Mouse (Mus musculus) Patski (cell line): Measurements from ENCODE around the gene Cant1. TPM values are rescaled to one million over a fixed set of nuclear protein-coding genes. Genes with fewer than 3 reads are reported as not detected.
"Not testable (repeated sequence)": the region's sequence is repeated elsewhere in the genome, so short reads cannot be mapped to it uniquely, and the experiment has no call there.

Experiments
- ATAC-seq: fragments of 100-300 bp; one replicate; pipeline ENCODE4 v1.8.0; 2021
- CTCF ChIA-PET: fragments of 350-600 bp; sonication (Branson Sonifier 250); formaldehyde crosslinking; loops from one replicate; lab custom pipeline; 2022; ENCODE audit warnings: inconsistent platforms; lab: Charles Lee
- POLR2A ChIA-PET: fragments of 350-600 bp; sonication (Branson Sonifier 250); formaldehyde crosslinking; loops from one replicate; lab custom pipeline; 2022; ENCODE audit warnings: antibody characterized with exemption, inconsistent platforms; lab: Charles Lee
- DNase-seq: peaks from one replicate; pipeline ENCODE4 v3.0.0-alpha.2; 2011; ENCODE audit warnings: low read depth, low spot score
- H3K27me3 ChIP-seq: fragments of 371-371 bp; one replicate; pipeline ENCODE4 v1.5.1; 2021
- CTCF ChIP-seq: fragments of 100-300 bp; IDR thresholded peaks from one replicate; pipeline ENCODE4 v1.5.1; 2021
- in situ Hi-C: fragments of 300-500 bp; cut with MboI; formaldehyde crosslinking; loops from 3 replicates; pipeline ENCODE4 v1.11.1; 2018; ENCODE audit warnings: low pct_unique_long_range_greater_than_20kb, mixed read lengths
- polyA plus RNA-seq: library from polyadenylated mRNA; unstranded; gene quantifications from one replicate; pipeline ENCODE4 v1.2.3, GENCODE M21; 2021

Gene Cant1
- polyA plus RNA-seq, 1 experiment from 2014 or later, result 49.4 TPM

DNA sequence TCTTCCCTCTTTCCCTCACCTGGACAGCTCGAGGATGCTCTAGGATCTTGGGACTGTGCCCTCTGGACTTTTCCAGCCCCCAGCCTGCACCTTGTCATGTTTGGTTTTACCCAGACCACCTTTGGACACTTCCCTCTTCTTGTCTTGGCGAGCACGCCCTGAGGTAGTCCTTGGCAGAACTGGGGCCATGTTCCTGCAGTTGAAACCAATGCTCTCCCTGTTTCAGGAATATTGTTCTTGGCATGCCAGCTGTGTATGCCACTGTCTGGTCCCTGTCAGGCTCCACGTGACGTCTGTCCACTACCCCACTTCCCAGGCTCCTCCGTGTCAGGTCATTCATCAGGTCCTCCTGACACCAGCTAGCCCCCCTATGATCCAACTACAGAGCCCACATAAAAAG, 40.2 kb downstream of the Cant1 start:
- ChIA-PET CTCF (interaction anchor here (0.8 to 2.9 kb wide), 10 partner anchors 9 to 88 kb away, joined by 3 to 13 read pairs (median 4); partner anchors contain the start of gene Usp36), POLR2A (interaction anchor here (1.0 to 1.6 kb wide), 2 partner anchors 24 to 56 kb away, joined by 4 read pairs; no protein-coding TSS in a partner anchor)
- H3K27me3 ChIP-seq, result no peaks in the 10 kb centered on the region
- in situ Hi-C loops, result no loop called here
- DNase-seq, result no peak
- no peak for ATAC-seq
- no peak for TF ChIP-seq CTCF

DNA sequence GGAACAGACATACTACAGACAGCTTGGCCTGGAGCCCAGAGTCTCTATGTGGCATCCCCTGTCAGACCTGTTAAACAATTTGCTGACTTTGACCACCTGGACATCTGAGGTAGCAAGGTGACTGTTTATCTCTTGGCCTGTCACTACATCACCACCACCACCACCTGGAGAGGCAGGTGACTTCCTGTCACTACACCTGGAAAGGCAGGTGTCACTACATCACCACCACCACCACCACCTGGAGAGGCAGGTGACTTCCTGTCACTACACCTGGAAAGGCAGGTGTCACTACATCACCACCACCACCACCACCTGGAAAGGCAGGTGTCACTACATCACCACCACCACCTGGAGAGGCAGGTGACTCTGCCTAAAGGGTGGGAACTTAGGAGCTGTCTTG, 42.6 kb downstream of the Cant1 start:
- in situ Hi-C loops, H3K27me3 ChIP-seq, ATAC-seq, POLR2A ChIA-PET, DNase-seq: not testable (repeated sequence)
- CTCF ChIA-PET, result interaction anchor here (1.0 to 1.7 kb wide), 2 partner anchors 14 to 57 kb away, joined by 3 to 5 read pairs; no protein-coding TSS in a partner anchor

DNA sequence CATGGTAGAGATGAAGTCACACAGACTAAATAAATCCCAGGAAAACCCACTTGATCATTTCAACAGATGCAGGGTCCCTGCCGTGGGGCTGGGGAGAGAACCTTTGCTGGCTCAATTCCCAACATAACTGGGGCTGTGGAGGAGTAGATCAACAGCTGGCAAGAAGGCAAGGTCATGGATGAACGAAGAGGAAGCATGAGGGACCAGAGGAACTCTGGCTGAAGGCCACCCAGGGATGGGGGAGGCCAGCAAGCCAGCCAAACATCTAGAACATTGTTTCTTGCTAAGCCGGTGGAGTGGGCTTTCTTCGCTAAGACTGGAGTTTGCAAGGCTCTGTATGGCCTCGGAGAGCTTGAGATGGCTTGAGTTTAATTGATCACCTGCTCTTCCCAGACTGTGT, 43.0 kb downstream of the Cant1 start:
- in situ Hi-C loops, result no loop called here
- TF ChIP-seq CTCF, result no peak
- no peaks in the 10 kb centered on the region for H3K27me3 ChIP-seq
- POLR2A ChIA-PET, result interaction anchor here (1.3 kb wide), 1 partner anchor 24 kb away, joined by 3 read pairs; no protein-coding TSS in a partner anchor
- CTCF ChIA-PET, result interaction anchor here (1.0 to 1.7 kb wide), 2 partner anchors 13 to 57 kb away, joined by 3 to 5 read pairs; no protein-coding TSS in a partner anchor
- DNase-seq (no peak), ATAC-seq (no peak)

DNA sequence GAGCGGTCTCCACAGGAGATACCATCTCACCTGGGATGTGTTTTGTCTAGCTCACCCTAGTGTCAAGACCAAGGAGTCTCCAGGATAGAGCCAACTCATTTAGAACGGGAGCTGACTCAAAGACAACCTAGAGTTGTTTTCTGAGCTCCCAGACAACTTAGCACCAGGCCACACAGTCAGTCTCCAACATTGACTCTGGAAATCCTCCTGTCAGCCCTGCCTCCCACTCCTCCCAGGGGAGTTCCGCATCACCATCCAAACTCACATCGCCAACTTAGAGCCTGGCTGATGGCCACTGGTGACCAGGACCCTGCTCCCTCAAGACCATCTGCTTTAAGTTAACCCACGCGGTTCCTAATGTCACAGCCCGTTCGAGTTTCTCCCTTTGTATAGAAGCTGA, 43.4 kb downstream of the Cant1 start:
- ATAC-seq, result no peak
- ChIA-PET CTCF (interaction anchor here (1.0 to 1.7 kb wide), 2 partner anchors 13 to 56 kb away, joined by 3 to 5 read pairs; no protein-coding TSS in a partner anchor), POLR2A (interaction anchor here (1.3 kb wide), 1 partner anchor 24 kb away, joined by 3 read pairs; no protein-coding TSS in a partner anchor)
- no peaks in the 10 kb centered on the region for H3K27me3 ChIP-seq
- in situ Hi-C loops, result no loop called here
- TF ChIP-seq CTCF, result no peak
- DNase-seq, result no peak

DNA sequence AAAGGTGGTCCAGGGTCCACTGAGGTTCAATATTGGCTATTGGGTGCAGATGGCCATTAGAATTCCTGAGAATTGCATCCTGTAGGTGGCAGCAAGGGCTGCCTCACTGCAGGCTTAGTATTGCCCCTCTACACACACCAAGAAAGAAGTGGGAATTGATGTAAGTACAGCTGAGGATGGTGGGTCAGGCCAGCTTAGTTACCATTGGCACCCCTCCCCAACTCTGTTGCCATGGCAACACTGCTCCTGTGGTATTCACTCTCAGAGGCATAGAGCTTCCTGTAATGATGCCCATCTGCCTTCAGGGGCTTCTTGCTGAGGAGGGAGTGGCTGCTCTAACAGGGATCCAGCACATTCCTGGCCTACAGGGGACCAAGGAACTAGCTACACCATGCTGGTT, 43.9 kb downstream of the Cant1 start:
- in situ Hi-C loops, result no loop called here
- DNase-seq, result no peak
- ChIA-PET CTCF (interaction anchor here (1.7 kb wide), 1 partner anchor 12 kb away, joined by 5 read pairs; no protein-coding TSS in a partner anchor), POLR2A (interaction anchor here (0.8 to 1.3 kb wide), 2 partner anchors 23 to 47 kb away, joined by 3 read pairs; no protein-coding TSS in a partner anchor)
- no peak for ATAC-seq
- TF ChIP-seq CTCF, result no peak
- no peaks in the 10 kb centered on the region for H3K27me3 ChIP-seq

DNA sequence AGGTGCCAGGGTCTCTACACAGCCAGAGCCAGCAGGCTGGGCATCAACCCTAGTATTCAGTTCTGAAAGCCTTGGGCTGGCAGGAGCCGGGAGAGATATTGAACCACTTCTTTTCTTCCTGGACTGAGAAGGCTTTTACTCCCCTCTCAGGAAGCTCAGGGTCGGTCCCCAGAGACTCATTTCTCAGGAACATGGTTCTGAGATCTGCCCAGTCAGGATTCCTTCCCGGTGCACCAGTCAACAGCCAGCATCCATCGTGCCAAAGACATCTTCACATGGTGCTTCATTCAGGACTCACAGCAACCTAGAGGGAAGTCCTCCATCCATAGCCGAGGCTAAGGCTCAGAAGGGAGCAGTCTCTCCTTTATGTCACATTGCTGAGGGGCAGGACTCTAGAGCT, 44.4 kb downstream of the Cant1 start:
- POLR2A ChIA-PET, result interaction anchor here (0.8 to 1.3 kb wide), 2 partner anchors 23 to 47 kb away, joined by 3 read pairs; no protein-coding TSS in a partner anchor
- CTCF ChIA-PET, result interaction anchor here (1.7 kb wide), 1 partner anchor 12 kb away, joined by 5 read pairs; no protein-coding TSS in a partner anchor
- no peaks in the 10 kb centered on the region for H3K27me3 ChIP-seq
- DNase-seq (no peak), ATAC-seq (no peak)
- no peak for TF ChIP-seq CTCF
- in situ Hi-C loops, result no loop called here

DNA sequence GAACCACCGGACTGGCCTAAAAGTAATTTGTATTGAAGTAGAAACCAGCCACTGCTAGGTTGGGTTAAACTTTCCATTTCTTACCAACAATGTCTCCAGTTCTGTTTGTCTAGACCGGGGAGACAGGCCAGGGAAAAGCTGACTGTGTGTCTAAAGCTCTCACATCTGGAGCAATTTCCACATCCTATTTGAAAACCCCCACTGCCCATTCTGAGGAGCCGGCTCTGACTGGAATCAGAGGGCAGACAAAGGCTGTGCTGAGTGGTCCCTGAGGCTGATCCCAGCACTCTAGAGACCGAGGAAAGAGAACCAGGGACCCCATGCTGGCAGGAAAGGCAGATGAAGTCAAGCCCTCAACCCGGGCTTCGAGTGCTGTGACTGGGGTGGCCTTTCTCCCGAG, 46.2 kb downstream of the Cant1 start:
- CTCF ChIA-PET, result no interaction called here
- no peak for DNase-seq
- TF ChIP-seq CTCF, result no peak
- in situ Hi-C loops, result no loop called here
- no peaks in the 10 kb centered on the region for H3K27me3 ChIP-seq
- POLR2A ChIA-PET, result no interaction called here
- ATAC-seq, result no peak

DNA sequence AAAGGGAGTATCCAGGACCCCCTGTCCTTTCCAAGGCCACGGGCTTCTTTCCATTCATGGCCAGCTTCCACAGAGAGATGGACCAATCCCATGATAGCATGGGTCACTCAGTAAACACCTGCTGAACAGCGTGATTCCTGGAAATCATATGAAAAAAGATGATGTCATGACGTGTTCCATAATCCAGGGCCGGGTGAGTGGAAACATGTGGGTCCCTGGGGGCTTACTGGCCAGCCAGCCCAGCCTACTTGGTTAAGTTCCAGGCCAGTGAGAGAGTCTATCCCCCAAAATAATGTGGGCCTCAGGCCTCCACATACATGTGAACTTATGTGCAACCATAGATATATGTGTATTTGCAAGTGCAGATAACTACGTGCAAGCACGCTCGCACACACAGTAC, 47.0 kb downstream of the Cant1 start:
- TF ChIP-seq CTCF, result no peak
- DNase-seq (no peak), ATAC-seq (no peak)
- ChIA-PET POLR2A (no interaction called here), CTCF (no interaction called here)
- no peaks in the 10 kb centered on the region for H3K27me3 ChIP-seq
- in situ Hi-C loops, result no loop called here

DNA sequence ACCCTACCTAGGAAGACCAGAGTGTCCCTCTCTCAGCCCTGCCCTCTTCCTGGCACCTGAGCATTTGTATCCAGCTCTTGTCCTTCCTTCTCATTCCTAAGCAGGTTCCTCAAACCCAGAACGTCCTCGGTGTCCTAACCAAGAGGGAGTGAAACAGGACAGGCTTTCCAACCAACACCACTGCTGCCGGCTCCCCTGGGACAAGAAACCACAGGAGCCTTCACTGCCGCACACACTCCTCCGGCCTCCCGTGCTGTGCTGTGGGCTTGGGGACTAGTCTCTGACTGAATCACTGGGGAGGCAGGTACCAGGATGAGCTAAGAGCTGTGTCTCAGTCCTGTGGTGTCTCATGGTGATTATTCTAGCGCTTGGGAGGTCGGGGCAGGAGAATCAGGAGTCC, 49.2 kb downstream of the Cant1 start:
- ATAC-seq (no peak), DNase-seq (no peak)
- in situ Hi-C loops, result loop anchor here (5.0 kb wide), 1 partner anchor 47 kb away; no protein-coding TSS in a partner anchor
- POLR2A ChIA-PET, result no interaction called here
- H3K27me3 ChIP-seq, result no peaks in the 10 kb centered on the region
- CTCF ChIA-PET, result interaction anchor here (1.8 kb wide), 1 partner anchor 9 kb away, joined by 7 read pairs; no protein-coding TSS in a partner anchor
- TF ChIP-seq CTCF, result no peak

DNA sequence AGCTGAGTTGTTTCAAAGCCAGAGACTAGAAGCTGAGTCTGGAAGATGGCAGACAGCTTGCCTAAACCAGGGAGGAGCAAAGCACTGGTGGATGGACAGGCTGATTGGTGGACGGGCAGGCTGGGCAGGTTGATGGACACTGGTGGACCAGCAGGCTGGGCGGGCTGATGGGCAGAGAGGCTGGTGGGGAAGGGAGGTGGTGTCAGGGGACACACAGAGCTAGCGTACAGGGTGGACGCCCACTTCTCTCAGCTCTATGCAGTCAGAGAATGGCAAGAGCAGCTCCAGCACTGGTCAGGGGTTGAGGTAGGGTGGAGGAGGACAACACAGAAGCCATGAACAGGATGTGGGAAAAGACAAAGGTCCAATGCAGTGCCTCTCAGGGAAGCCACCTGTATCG, 49.6 kb downstream of the Cant1 start:
- POLR2A ChIA-PET, result no interaction called here
- TF ChIP-seq CTCF, result no peak
- CTCF ChIA-PET, result interaction anchor here (1.8 kb wide), 1 partner anchor 10 kb away, joined by 7 read pairs; no protein-coding TSS in a partner anchor
- DNase-seq, result no peak
- H3K27me3 ChIP-seq, result no peaks in the 10 kb centered on the region
- no peak for ATAC-seq
- in situ Hi-C loops, result loop anchor here (5.0 kb wide), 1 partner anchor 47 kb away; no protein-coding TSS in a partner anchor

DNA sequence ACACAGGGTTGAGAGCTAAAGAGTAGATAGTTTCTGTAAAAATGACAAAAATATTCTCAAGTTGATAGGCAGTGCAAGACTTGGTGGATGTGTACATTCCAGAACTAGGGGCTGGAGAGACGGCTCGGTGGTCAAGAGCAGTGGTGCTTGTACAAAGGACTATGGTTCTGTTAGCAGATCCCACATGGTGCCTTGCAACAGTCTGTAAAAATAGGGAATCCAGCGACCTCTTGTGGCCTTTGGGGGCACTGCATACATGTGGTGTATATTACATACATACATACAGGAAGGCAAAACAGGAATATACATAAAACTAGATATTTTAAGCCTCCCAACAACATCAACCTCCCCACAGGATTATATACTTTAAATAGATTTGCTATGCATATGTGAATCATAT, 50.6 kb downstream of the Cant1 start:
- no peaks in the 10 kb centered on the region for H3K27me3 ChIP-seq
- POLR2A ChIA-PET, result no interaction called here
- in situ Hi-C loops, result loop anchor here (5.0 kb wide), 1 partner anchor 46 kb away; no protein-coding TSS in a partner anchor
- ATAC-seq, result no peak
- no peak for DNase-seq
- no peak for TF ChIP-seq CTCF
- CTCF ChIA-PET, result interaction anchor here (0.7 kb wide), 1 partner anchor 11 kb away, joined by 5 read pairs; no protein-coding TSS in a partner anchor
